Mouse (Mus musculus) adrenal gland, adult 18-20 months (tissue): ENCODE results near the gene Plcd1. TPM values are rescaled to one million over a fixed set of nuclear protein-coding genes. Genes with fewer than 3 reads are reported as not detected.

Experiments
- DNase-seq, 2 experiments: peaks; one replicate each; pipeline ENCODE4 v3.0.0; 2021 to 2022; ENCODE audit warnings: low spot score in 2 of 2
- long read RNA-seq, 2 experiments: library from polyadenylated mRNA; stranded (forward); transcript quantifications; one replicate each; pipeline ENCODE4 v2.0.0; 2021
- total RNA-seq, 2 experiments: library from RNA; stranded (reverse); gene quantifications; 1 replicate in 1 of 2; 2 replicates in 1 of 2; pipeline ENCODE4 v1.2.3; 2021

Plcd1 gene
- total RNA-seq, result 10 to 100 TPM in 1 of 2 experiments, 1 to 10 TPM in 1; 7.0 to 10.9 TPM
- long read RNA-seq, experiment 1, transcript Plcd1-201 (15 exons, 2,657 nt), result major isoform, 9 of 12 reads
- long read RNA-seq, experiment 1, partial matches to known transcripts, result 1 of 12 reads
- long read RNA-seq, experiment 1, other reads (novel, unspliced or antisense), result 2 of 12 reads
- long read RNA-seq, experiment 2, transcript Plcd1-201 (15 exons, 2,657 nt), result major isoform, 14 of 23 reads
- long read RNA-seq, experiment 2, partial matches to known transcripts, result 6 of 23 reads
- long read RNA-seq, experiment 2, other reads (novel, unspliced or antisense), result 3 of 23 reads

- peak; percentile 77 to 82 for DNase-seq
These were observed at the start of gene Plcd1 for GRCm38 (mm10) chr9:119093419-119094295. Plcd1 (minus strand) TSS chr9:119093502.

- no peak for DNase-seq
These were observed 48.8 kb upstream of the Plcd1 start for GRCm38 (mm10) chr9:119142066-119142465.

GRCm38 (mm10) chr9:119138836-119139235, 45.5 kb upstream of the Plcd1 start:
- no peak for DNase-seq

GRCm38 (mm10) chr9:119130692-119131091, 37.4 kb upstream of the Plcd1 start:
- DNase-seq, result no peak

- DNase-seq, result no peak
These were observed 35.3 kb upstream of the Plcd1 start for GRCm38 (mm10) chr9:119128436-119129181.

- DNase-seq, result no peak
These were observed 29.5 kb upstream of the Plcd1 start for GRCm38 (mm10) chr9:119122596-119123369.

GRCm38 (mm10) chr9:119120168-119120560, 26.9 kb upstream of the Plcd1 start:
- DNase-seq, result no peak

- DNase-seq, result no peak
These were observed 26.3 kb upstream of the Plcd1 start for GRCm38 (mm10) chr9:119119409-119120167.

GRCm38 (mm10) chr9:119114911-119115310, 21.6 kb upstream of the Plcd1 start:
- no peak for DNase-seq

GRCm38 (mm10) chr9:119110640-119111039, 17.3 kb upstream of the Plcd1 start:
- DNase-seq, result no peak

- DNase-seq, result no peak
These were observed 16.5 kb upstream of the Plcd1 start for GRCm38 (mm10) chr9:119109685-119110353.

GRCm38 (mm10) chr9:119107566-119107965, 14.3 kb upstream of the Plcd1 start:
- DNase-seq, result no peak

- DNase-seq, result no peak
These were observed 9.4 kb upstream of the Plcd1 start for GRCm38 (mm10) chr9:119102783-119103113.

- DNase-seq, result peak; percentile 60 to 62
These were observed 8.9 kb upstream of the Plcd1 start, which contains the start of gene Dlec1 for GRCm38 (mm10) chr9:119101992-119102782. Dlec1 (plus strand) TSS chr9:119102478.

GRCm38 (mm10) chr9:119100177-119100898, 7.0 kb upstream of the Plcd1 start:
- no peak for DNase-seq

- DNase-seq, result no peak
These were observed 1.3 kb upstream of the Plcd1 start for GRCm38 (mm10) chr9:119094462-119095109.
